Mouse (Mus musculus): ENCODE data around the gene Magi1. TPM values are rescaled to one million over a fixed set of nuclear protein-coding genes. Genes with fewer than 3 reads are reported as not detected.

The Magi1 gene
- polyA plus RNA-seq, 1 experiment: 5.1 TPM

GRCm38 (mm10) chr6:93805407-93805936, 478.2 kb downstream of the Magi1 start:
- WGBS: 83% methylated on average over 5 of the region's 5 CpGs

GRCm38 (mm10) chr6:93802390-93802789, 481.3 kb downstream of the Magi1 start:
- 17% methylated on average over 4 of the region's 4 CpGs for WGBS
- no peak for DNase-seq (ENCODE audit: low read depth, low spot score)

More at GRCm38 (mm10) chr6:93805407-93805936, 478.2 kb downstream of the Magi1 start:
- no peak for DNase-seq (ENCODE audit: low read depth, low spot score)

- DNase-seq (ENCODE audit: low read depth, low spot score): no peak
- 73% methylated on average over 4 of the region's 4 CpGs for WGBS
These were observed 483.3 kb downstream of the Magi1 start for GRCm38 (mm10) chr6:93800465-93800864.

GRCm38 (mm10) chr6:93792309-93793215, 491.2 kb downstream of the Magi1 start:
- DNase-seq (ENCODE audit: low read depth, low spot score): no peak
- 88% methylated on average over 10 of the region's 10 CpGs for WGBS

- DNase-seq (ENCODE audit: low read depth, low spot score): no peak
These were observed 494.0 kb downstream of the Magi1 start for GRCm38 (mm10) chr6:93789721-93790120.

GRCm38 (mm10) chr6:93787042-93787441, 496.7 kb downstream of the Magi1 start:
- no peak for DNase-seq (ENCODE audit: low read depth, low spot score)
- WGBS: 93% methylated on average over 3 of the region's 3 CpGs

- 46% methylated on average over 2 of the region's 2 CpGs for WGBS
- no peak for DNase-seq (ENCODE audit: low read depth, low spot score)
These were observed 497.5 kb downstream of the Magi1 start for GRCm38 (mm10) chr6:93786220-93786619.

GRCm38 (mm10) chr6:93771081-93771480, 512.6 kb downstream of the Magi1 start:
- 77% methylated on average over 4 of the region's 4 CpGs for WGBS
- no peak for DNase-seq (ENCODE audit: low read depth, low spot score)

GRCm38 (mm10) chr6:93770283-93771025, 513.3 kb downstream of the Magi1 start:
- DNase-seq (ENCODE audit: low read depth, low spot score): no peak
- WGBS: 94% methylated on average over 5 of the region's 5 CpGs

- 40% methylated on average over 3 of the region's 3 CpGs for WGBS
These were observed 525.6 kb downstream of the Magi1 start for GRCm38 (mm10) chr6:93758114-93758513.

GRCm38 (mm10) chr6:93757353-93758087, 526.2 kb downstream of the Magi1 start:
- WGBS: 38% methylated on average over 11 of the region's 11 CpGs
- DNase-seq (ENCODE audit: low read depth, low spot score): peak; percentile 13

More at GRCm38 (mm10) chr6:93758114-93758513, 525.6 kb downstream of the Magi1 start:
- DNase-seq (ENCODE audit: low read depth, low spot score): peak; percentile 48

- 76% methylated on average over 6 of the region's 6 CpGs for WGBS
- DNase-seq (ENCODE audit: low read depth, low spot score): no peak
These were observed 540.6 kb downstream of the Magi1 start for GRCm38 (mm10) chr6:93743145-93743544.

- WGBS: 97% methylated on average over 3 of the region's 3 CpGs
- DNase-seq (ENCODE audit: low read depth, low spot score): no peak
These were observed 543.9 kb downstream of the Magi1 start for GRCm38 (mm10) chr6:93739786-93740185.

- DNase-seq (ENCODE audit: low read depth, low spot score): no peak
- WGBS: 94% methylated on average over 1 of the region's 1 CpGs
These were observed 546.6 kb downstream of the Magi1 start for GRCm38 (mm10) chr6:93737083-93737482.

GRCm38 (mm10) chr6:93736071-93736470, 547.6 kb downstream of the Magi1 start:
- 84% methylated on average over 3 of the region's 3 CpGs for WGBS
- DNase-seq (ENCODE audit: low read depth, low spot score): no peak

GRCm38 (mm10) chr6:93733800-93734199, 549.9 kb downstream of the Magi1 start:
- WGBS: 90% methylated on average over 6 of the region's 6 CpGs
- no peak for DNase-seq (ENCODE audit: low read depth, low spot score)

- 83% methylated on average over 8 of the region's 8 CpGs for WGBS
- no peak for DNase-seq (ENCODE audit: low read depth, low spot score)
These were observed 554.0 kb downstream of the Magi1 start for GRCm38 (mm10) chr6:93729702-93730101.

GRCm38 (mm10) chr6:93728791-93729190, 554.9 kb downstream of the Magi1 start:
- DNase-seq (ENCODE audit: low read depth, low spot score): no peak

GRCm38 (mm10) chr6:93727630-93728178, 556.0 kb downstream of the Magi1 start:
- WGBS: 40% methylated on average over 15 of the region's 15 CpGs
- no peak for DNase-seq (ENCODE audit: low read depth, low spot score)

More at GRCm38 (mm10) chr6:93728791-93729190, 554.9 kb downstream of the Magi1 start:
- 91% methylated on average over 4 of the region's 4 CpGs for WGBS
